Mouse (Mus musculus) liver, embryonic 14.5 days (tissue): ENCODE data around the gene 2900026A02Rik. TPM values are rescaled to one million over a fixed set of nuclear protein-coding genes. Genes with fewer than 3 reads are reported as not detected.

Experiments used
- ATAC-seq: fragments of 200-750 bp; cut with Nextera tagmentation; 2 replicates; pipeline ENCODE4 v1.8.0; 2017; ENCODE audit warnings: moderate number of reproducible peaks, mild to moderate bottlenecking, moderate library complexity; ENCODE audit not compliant: insufficient read depth
- DNase-seq, 3 experiments: peaks; one replicate each; pipeline ENCODE4 v3.0.0-alpha.2; 2012 to 2013; ENCODE audit warnings: low read depth in 3 of 3, low spot score in 3 of 3
- H3K27ac ChIP-seq: fragments of 300-500 bp; sonication (generic); 2 replicates; pipeline ENCODE4 v1.5.1; 2014; ENCODE audit warnings: moderate library complexity, mild to moderate bottlenecking, control low read depth, inconsistent platforms
- H3K27me3 ChIP-seq: fragments of 300-500 bp; sonication (generic); 2 replicates; pipeline ENCODE4 v1.6.1; 2014; ENCODE audit warnings: mild to moderate bottlenecking, low read length, moderate library complexity; ENCODE audit not compliant: control insufficient read depth, insufficient read depth
- H3K36me3 ChIP-seq: fragments of 300-500 bp; sonication (generic); replicated peaks from 2 replicates; pipeline ENCODE4 v1.6.1; 2014; ENCODE audit warnings: low read depth; ENCODE audit not compliant: control insufficient read depth, insufficient read depth
- H3K4me1 ChIP-seq, 2 experiments: fragments of 200-500 bp in 1 of 2; fragments of 300-500 bp in 1 of 2; sonication (generic) in 1 of 2; replicated peaks; 2 replicates each; pipeline ENCODE4 v1.6.1; 2012 to 2014; ENCODE audit warnings: antibody characterized with exemption in 1 of 2, inconsistent platforms in 1 of 2, low read length in 1 of 2; ENCODE audit not compliant: control insufficient read depth in 2 of 2, insufficient read depth in 2 of 2
- H3K4me2 ChIP-seq: fragments of 300-500 bp; sonication (generic); 2 replicates; pipeline ENCODE4 v1.6.1; 2014; ENCODE audit warnings: low read depth, mild to moderate bottlenecking, control low read depth, moderate library complexity
- H3K4me3 ChIP-seq, 2 experiments: fragments of 200-500 bp in 1 of 2; fragments of 300-500 bp in 1 of 2; sonication (generic) in 1 of 2; 2 replicates each; pipeline ENCODE4 v1.5.1; 2012 to 2014; ENCODE audit warnings: low read depth in 2 of 2, low read length in 2 of 2, mild to moderate bottlenecking in 2 of 2, control low read depth in 1 of 2, inconsistent platforms in 1 of 2, moderate library complexity in 1 of 2; ENCODE audit not compliant: insufficient read depth in 1 of 2
- H3K9ac ChIP-seq: fragments of 300-500 bp; sonication (generic); replicated peaks from 2 replicates; pipeline ENCODE4 v1.6.1; 2014; ENCODE audit warnings: mild to moderate bottlenecking, control low read depth, moderate library complexity
- H3K9me3 ChIP-seq: fragments of 300-500 bp; sonication (generic); 2 replicates; pipeline ENCODE4 v1.6.1; 2016; ENCODE audit warnings: low read length, mixed read lengths; ENCODE audit not compliant: control insufficient read depth
- CTCF ChIP-seq: IDR thresholded peaks from 2 replicates; pipeline ENCODE4 v1.5.1; 2016; ENCODE audit warnings: antibody characterized with exemption, low read depth, control low read depth
- EP300 ChIP-seq: IDR thresholded peaks from 2 replicates; pipeline ENCODE4 v1.6.1; 2016; ENCODE audit warnings: antibody characterized with exemption, low read depth
- WGBS: fragments of 180-500 bp; shearing (Covaris S2); extraction: QIAGEN DNeasy Blood & Tissue Kit; methylation state at CpG from one replicate; pipeline ENCODE4 v1.1.7; 2014; ENCODE audit not compliant: insufficient replicate concordance; 5-methylcytosine and 5-hydroxymethylcytosine counted together
- polyA plus RNA-seq, 2 experiments: library from polyadenylated mRNA; depleted of rRNA in 1 of 2; stranded (reverse) in 1 of 2; unstranded in 1 of 2; fragments of >200 nt; fragmentation: Nextera tagmentation in 1 of 2; extraction: Ambion mirVana in 1 of 2; gene quantifications; 2 replicates each; pipeline versions ENCODE4 v1.2.1 to v1.2.3; 2012 to 2014

Gene 2900026A02Rik
- polyA plus RNA-seq, 2 experiments = 0.63 to 1.1 TPM

DNA sequence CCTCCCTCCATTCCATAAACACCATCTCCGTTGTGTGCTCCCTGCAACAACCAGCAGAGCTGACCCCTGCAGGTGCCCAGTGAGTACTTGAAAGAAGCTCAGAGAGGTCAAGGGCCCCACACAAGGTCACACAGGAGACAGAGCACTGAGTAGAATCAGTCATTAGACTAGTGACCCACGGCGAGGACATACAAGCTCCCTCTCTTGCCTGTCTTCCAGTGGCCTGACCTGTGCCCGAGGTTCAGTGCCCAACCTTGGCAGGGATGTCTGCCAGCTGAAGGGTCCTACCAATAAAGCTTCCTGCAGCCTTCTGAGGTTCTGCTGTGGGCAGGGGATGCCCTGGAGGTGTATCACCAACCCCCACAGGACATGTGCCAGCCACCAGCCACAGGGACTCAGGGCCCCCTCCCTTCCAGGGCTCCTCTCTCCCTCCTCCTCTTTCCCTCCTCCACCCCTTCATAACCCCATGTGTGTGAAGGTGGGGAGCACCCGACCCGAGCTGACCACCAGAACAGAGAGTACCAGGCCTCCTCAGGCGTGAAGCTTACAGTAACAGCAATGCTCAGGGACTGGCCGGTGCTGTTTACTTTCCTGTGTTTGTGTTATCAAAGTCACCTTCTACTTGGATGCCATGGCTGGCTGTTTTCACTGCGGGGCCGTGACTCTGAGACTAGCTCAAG lies 8.7 kb downstream of the 2900026A02Rik start:
- no peak for TF ChIP-seq EP300
- no peak for TF ChIP-seq CTCF
- H3K27ac ChIP-seq = no peak overlapping the region
- H3K36me3 ChIP-seq = no peaks in the 10 kb centered on the region
- ATAC-seq = no peak
- no peak overlapping the region for H3K9ac ChIP-seq
- H3K4me2 ChIP-seq = no peak overlapping the region
- no peak overlapping the region for H3K4me3 ChIP-seq
- no peaks in the 10 kb centered on the region for H3K27me3 ChIP-seq
- 65% methylated on average over 10 of the region's 10 CpGs for WGBS
- DNase-seq = no peak
- H3K4me1 ChIP-seq = peaks cover 0 to 7% of the 10 kb centered on the region in 2 experiments; a peak in 2 of 4 replicates
- H3K9me3 ChIP-seq = no peaks in the 10 kb centered on the region

DNA sequence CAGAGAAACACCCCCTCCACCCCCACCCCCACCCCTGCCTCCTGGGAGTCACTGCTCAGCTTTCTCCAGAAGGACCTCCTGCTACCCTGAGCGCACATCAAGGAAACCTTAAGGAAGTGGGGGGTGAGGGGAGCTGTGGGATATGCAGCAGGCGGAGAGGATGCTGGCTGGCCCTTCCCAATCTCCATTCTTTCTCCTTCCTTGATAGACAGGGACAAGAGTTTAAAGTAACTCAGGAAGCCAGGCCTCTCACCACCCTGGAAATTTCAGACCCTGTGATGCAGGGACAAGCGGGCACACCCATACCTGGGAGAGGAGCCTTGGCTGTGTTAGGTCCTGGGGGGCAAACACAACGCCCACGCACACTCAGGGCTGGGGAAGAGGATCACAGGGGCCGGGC lies 10.7 kb downstream of the 2900026A02Rik start:
- no peak overlapping the region for H3K4me3 ChIP-seq
- H3K4me2 ChIP-seq = no peak overlapping the region
- no peaks in the 10 kb centered on the region for H3K27me3 ChIP-seq
- DNase-seq (no peak), ATAC-seq (0 out of 2 replicates have a peak, but pooled peaks have one; percentile 12)
- no peaks in the 10 kb centered on the region for H3K9me3 ChIP-seq
- H3K36me3 ChIP-seq = no peaks in the 10 kb centered on the region
- no peak overlapping the region for H3K9ac ChIP-seq
- TF ChIP-seq EP300 (no peak), CTCF (no peak)
- H3K27ac ChIP-seq = no peak overlapping the region
- H3K4me1 ChIP-seq = peaks cover 2 to 14% of the 10 kb centered on the region in 2 experiments; a peak in 2 of 4 replicates
- WGBS = 59% methylated on average over 6 of the region's 6 CpGs

- Histone ChIP-seq H3K9ac (no peak overlapping the region), H3K36me3 (no peaks in the 10 kb centered on the region), H3K27ac (no peak overlapping the region), H3K4me3 (no peak overlapping the region), H3K4me1 (peaks cover 2 to 14% of the 10 kb centered on the region in 2 experiments; a peak in 2 of 4 replicates), H3K27me3 (no peaks in the 10 kb centered on the region), H3K9me3 (no peaks in the 10 kb centered on the region), H3K4me2 (no peak overlapping the region)
- ATAC-seq (0 out of 2 replicates have a peak, but pooled peaks have one; percentile 14), DNase-seq (no peak)
- TF ChIP-seq CTCF (no peak), EP300 (no peak)
- WGBS = 40% methylated on average over 13 of the region's 13 CpGs
Measured at GRCm38 (mm10) chr5:113209898-113210297, 11.1 kb downstream of the 2900026A02Rik start.

- Histone ChIP-seq H3K4me1 (peaks cover 2 to 14% of the 10 kb centered on the region in 2 experiments; a peak in 2 of 4 replicates), H3K4me2 (no peak overlapping the region), H3K27me3 (no peaks in the 10 kb centered on the region), H3K4me3 (no peak overlapping the region), H3K36me3 (no peaks in the 10 kb centered on the region), H3K9ac (no peak overlapping the region), H3K27ac (no peak overlapping the region), H3K9me3 (no peaks in the 10 kb centered on the region)
- TF ChIP-seq EP300 = no peak
- no peak for TF ChIP-seq CTCF
- DNase-seq = no peak
- WGBS = 56% methylated on average over 11 of the region's 11 CpGs
- ATAC-seq = no peak
Measured at GRCm38 (mm10) chr5:113209401-113209750, 11.7 kb downstream of the 2900026A02Rik start.

DNA sequence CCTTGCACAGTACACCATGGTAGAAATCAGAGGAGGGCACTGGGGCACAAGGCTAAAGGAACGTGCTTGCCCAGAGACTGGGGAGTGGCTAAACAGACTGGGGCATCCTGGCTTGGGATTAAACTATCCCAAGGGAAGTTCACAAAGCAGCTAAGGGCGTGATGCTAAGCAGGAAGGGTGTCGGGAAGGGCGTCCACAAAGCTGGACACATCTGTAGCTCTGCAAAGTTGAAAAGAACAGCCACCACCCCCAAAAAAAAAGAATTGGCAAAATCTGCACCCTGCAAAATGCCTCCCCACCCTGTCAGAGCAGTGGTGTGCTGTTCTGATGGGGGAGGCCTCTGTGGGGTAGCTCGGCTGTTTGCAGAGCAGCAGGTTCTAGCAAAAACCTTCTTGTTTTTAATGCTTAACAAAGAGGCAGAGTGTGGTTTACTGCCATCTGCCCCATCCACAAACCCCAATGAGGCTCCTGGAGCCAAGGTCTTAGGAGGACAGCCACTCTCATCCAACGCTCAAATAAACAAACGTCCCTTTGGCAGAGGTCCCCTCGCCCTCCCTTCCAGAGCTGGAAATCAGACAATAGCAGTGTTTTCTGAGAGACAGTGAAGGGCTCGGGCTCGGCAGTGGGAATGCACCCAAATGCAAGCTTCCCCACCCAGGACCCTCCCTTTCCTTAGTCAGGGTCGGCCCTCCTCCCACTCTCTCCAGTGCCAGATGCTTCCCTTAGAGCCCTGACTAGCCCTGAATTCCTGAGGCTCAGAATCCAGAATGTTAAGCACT lies 12.2 kb downstream of the 2900026A02Rik start:
- H3K9ac ChIP-seq = no peak overlapping the region
- H3K4me1 ChIP-seq = peaks cover 2 to 14% of the 10 kb centered on the region in 2 experiments; a peak in 2 of 4 replicates
- ATAC-seq = no peak
- H3K4me3 ChIP-seq = no peak overlapping the region
- WGBS = 50% methylated on average over 11 of the region's 11 CpGs
- no peaks in the 10 kb centered on the region for H3K9me3 ChIP-seq
- no peak for TF ChIP-seq CTCF
- no peak for TF ChIP-seq EP300
- no peaks in the 10 kb centered on the region for H3K36me3 ChIP-seq
- H3K4me2 ChIP-seq = no peak overlapping the region
- no peak overlapping the region for H3K27ac ChIP-seq
- no peaks in the 10 kb centered on the region for H3K27me3 ChIP-seq
- DNase-seq = no peak
